Mouse (Mus musculus): ENCODE measurements around the gene Ppm1m. TPM values are rescaled to one million over a fixed set of nuclear protein-coding genes. Genes with fewer than 3 reads are reported as not detected.

Ppm1m gene
- polyA plus RNA-seq, 1 experiment = 20.2 TPM

DNA sequence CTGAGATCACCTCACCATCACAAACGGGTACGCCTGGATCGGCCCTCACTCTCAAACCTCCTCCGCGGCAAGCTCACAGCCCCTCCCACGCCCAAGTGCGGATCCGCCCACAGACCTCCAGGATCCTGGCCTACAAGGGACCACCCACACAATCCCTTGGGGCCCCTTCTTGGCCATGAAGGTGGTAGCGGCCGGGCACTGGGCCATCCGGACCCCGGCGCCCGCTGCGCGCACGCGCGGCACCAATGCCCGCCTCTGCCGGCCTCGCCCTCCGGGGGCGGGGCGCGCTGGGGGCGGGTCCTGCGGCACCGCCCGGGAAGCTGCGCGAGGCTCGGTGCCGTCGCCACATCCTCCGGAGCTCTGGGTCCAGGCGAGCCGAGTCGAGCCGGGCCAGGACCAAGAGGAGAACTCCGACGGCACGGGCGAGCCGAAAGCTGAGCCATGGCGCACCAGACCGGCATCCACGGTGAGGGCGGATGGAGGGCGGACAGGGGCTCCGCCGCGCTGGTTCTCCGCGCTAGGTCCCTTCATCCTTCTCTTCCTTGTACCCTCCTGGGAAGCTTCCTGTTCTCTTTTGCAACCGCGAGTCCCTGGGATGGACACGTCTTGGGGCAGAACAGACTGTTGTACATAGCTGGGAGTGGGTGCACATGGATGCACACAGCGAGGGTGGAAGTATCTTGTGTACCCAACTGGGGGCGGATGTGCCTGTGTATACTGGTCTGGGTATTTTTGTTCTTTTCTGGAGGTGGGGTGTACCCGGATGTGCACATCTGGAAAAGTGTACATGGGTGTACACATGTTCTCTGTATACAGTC, 3.5 kb upstream of the Ppm1m start, which contains the start of gene Twf2:
Twf2 (plus strand) TSS at position 290 of the 818 bp plus-strand sequence.
- H3K27me3 ChIP-seq (ENCODE audit: control insufficient read depth, insufficient read depth, insufficient read length) = no peaks in the 10 kb centered on the region
- TF ChIP-seq POLR2A (IDR thresholded peaks at IDR 0.05; ENCODE audit: insufficient read length, low read depth) = peak; percentile 76
- no peak for TF ChIP-seq REST (IDR thresholded peaks at IDR 0.05; ENCODE audit: insufficient read depth, insufficient read length)
- peak; percentile 37 for TF ChIP-seq POLR2AphosphoS2 (IDR thresholded peaks at IDR 0.05; ENCODE audit: insufficient read length, low read depth)
- no peak for TF ChIP-seq TCF3 (IDR thresholded peaks at IDR 0.05; ENCODE audit: insufficient read length, low read depth)
- no peak for TF ChIP-seq E2F4 (IDR thresholded peaks at IDR 0.05; ENCODE audit: insufficient read depth)
- peaks cover 10% of the 10 kb centered on the region for H3K79me2 ChIP-seq (ENCODE audit: control insufficient read depth, insufficient read depth)
- H3K4me3 ChIP-seq = peak within 1 kb of the TSS; percentile 55
- peak within 1 kb of the TSS; percentile 87 for H3K4me2 ChIP-seq (ENCODE audit: low read depth)
- peak within 1 kb of the TSS; percentile 56 for H3ac ChIP-seq (ENCODE audit: control insufficient read depth, insufficient read length)
- H3K36me3 ChIP-seq (ENCODE audit: control insufficient read depth, insufficient read depth) = no peaks in the 10 kb centered on the region

GRCm38 (mm10) chr9:106201895-106202294, 2.3 kb upstream of the Ppm1m start:
- Histone ChIP-seq H3K36me3 (ENCODE audit: control insufficient read depth, insufficient read depth) (no peaks in the 10 kb centered on the region), H3K4me2 (ENCODE audit: low read depth) (peak overlapping the region; percentile 87), H3K4me3 (peak overlapping the region; percentile 55), H3K27me3 (ENCODE audit: control insufficient read depth, insufficient read depth, insufficient read length) (no peaks in the 10 kb centered on the region), H3K79me2 (ENCODE audit: control insufficient read depth, insufficient read depth) (no peaks in the 10 kb centered on the region), H3ac (ENCODE audit: control insufficient read depth, insufficient read length) (no peak overlapping the region)
- no peak for TF ChIP-seq MYOD1 (IDR thresholded peaks at IDR 0.05; ENCODE audit: control insufficient read depth in 1 of 3, insufficient read length in 2 of 3, low read depth in 2 of 3)
- TF ChIP-seq REST (IDR thresholded peaks at IDR 0.05; ENCODE audit: insufficient read depth, insufficient read length) = no peak
- TF ChIP-seq SRF (IDR thresholded peaks at IDR 0.05; ENCODE audit: control insufficient read depth, insufficient read length, low read depth) = no peak
- TF ChIP-seq CEBPB (IDR thresholded peaks at IDR 0.05; ENCODE audit: insufficient read depth, poor library complexity, severe bottlenecking) = no peak

GRCm38 (mm10) chr9:106198962-106199458, 536 bp downstream of the Ppm1m start:
- TF ChIP-seq POLR2AphosphoS2 (IDR thresholded peaks at IDR 0.05; ENCODE audit: insufficient read length, low read depth) = peak; percentile 18
- TF ChIP-seq USF1 (IDR thresholded peaks at IDR 0.05; ENCODE audit: low read depth) = no peak
- TF ChIP-seq POLR2A (IDR thresholded peaks at IDR 0.05; ENCODE audit: insufficient read length, low read depth) = peak; percentile 72
- peak overlapping the region; percentile 21 for H3K4me3 ChIP-seq
- peak overlapping the region; percentile 63 for H3K4me2 ChIP-seq (ENCODE audit: low read depth)
- no peaks in the 10 kb centered on the region for H3K79me2 ChIP-seq (ENCODE audit: control insufficient read depth, insufficient read depth)
- H3K27me3 ChIP-seq (ENCODE audit: control insufficient read depth, insufficient read depth, insufficient read length) = no peaks in the 10 kb centered on the region
- H3ac ChIP-seq (ENCODE audit: control insufficient read depth, insufficient read length) = peak overlapping the region; percentile 13
- no peaks in the 10 kb centered on the region for H3K36me3 ChIP-seq (ENCODE audit: control insufficient read depth, insufficient read depth)

DNA sequence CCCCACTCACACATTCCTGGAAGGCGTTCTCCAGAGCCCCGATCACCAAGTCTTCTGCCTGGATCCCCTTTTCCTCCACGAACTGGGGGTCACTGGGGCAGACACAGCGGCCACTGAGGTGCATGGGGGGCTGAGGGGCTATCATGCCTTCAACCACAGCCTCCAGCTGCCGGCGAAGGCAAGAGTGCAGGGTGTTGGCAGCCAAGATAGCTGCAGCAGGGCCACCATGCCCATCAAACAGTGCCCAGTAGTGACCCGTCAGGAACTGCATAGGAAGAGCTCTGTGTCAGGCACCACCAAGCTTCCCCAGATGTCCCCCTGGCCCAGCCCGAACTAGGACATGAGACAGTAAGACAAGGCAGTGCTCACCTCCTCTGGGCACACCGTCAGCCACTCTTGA, 1.8 kb downstream of the Ppm1m start:
- H3K36me3 ChIP-seq (ENCODE audit: control insufficient read depth, insufficient read depth) = no peaks in the 10 kb centered on the region
- H3K27me3 ChIP-seq (ENCODE audit: control insufficient read depth, insufficient read depth, insufficient read length) = no peaks in the 10 kb centered on the region
- TF ChIP-seq MYOG (IDR thresholded peaks at IDR 0.05; ENCODE audit: control insufficient read depth in 1 of 3, insufficient read depth in 1 of 3, insufficient read length in 2 of 3, low read depth in 2 of 3) (no peak), MYOD1 (IDR thresholded peaks at IDR 0.05; ENCODE audit: control insufficient read depth in 1 of 3, insufficient read length in 2 of 3, low read depth in 2 of 3) (no peak), TCF12 (IDR thresholded peaks at IDR 0.05; ENCODE audit: insufficient read depth, poor library complexity, severe bottlenecking) (no peak), E2F4 (IDR thresholded peaks at IDR 0.05; ENCODE audit: insufficient read depth) (no peak)
- H3ac ChIP-seq (ENCODE audit: control insufficient read depth, insufficient read length) = no peak overlapping the region
- peak overlapping the region; percentile 21 for H3K4me3 ChIP-seq
- H3K79me2 ChIP-seq (ENCODE audit: control insufficient read depth, insufficient read depth) = no peaks in the 10 kb centered on the region
- no peak overlapping the region for H3K4me2 ChIP-seq (ENCODE audit: low read depth)

- no peaks in the 10 kb centered on the region for H3K36me3 ChIP-seq (ENCODE audit: control insufficient read depth, insufficient read depth)
- no peaks in the 10 kb centered on the region for H3K79me2 ChIP-seq (ENCODE audit: control insufficient read depth, insufficient read depth)
- H3K4me3 ChIP-seq = no peak overlapping the region
- H3K4me2 ChIP-seq (ENCODE audit: low read depth) = no peak overlapping the region
- H3ac ChIP-seq (ENCODE audit: control insufficient read depth, insufficient read length) = no peak overlapping the region
- no peaks in the 10 kb centered on the region for H3K27me3 ChIP-seq (ENCODE audit: control insufficient read depth, insufficient read depth, insufficient read length)
- TF ChIP-seq MYOG (IDR thresholded peaks at IDR 0.05; ENCODE audit: control insufficient read depth in 1 of 3, insufficient read depth in 1 of 3, insufficient read length in 2 of 3, low read depth in 2 of 3) (no peak), TCF12 (IDR thresholded peaks at IDR 0.05; ENCODE audit: insufficient read depth, poor library complexity, severe bottlenecking) (no peak), MAX (IDR thresholded peaks at IDR 0.05; ENCODE audit: low read depth) (no peak), E2F4 (IDR thresholded peaks at IDR 0.05; ENCODE audit: insufficient read depth) (no peak), MYOD1 (IDR thresholded peaks at IDR 0.05; ENCODE audit: control insufficient read depth in 1 of 3, insufficient read length in 2 of 3, low read depth in 2 of 3) (no peak), CEBPB (IDR thresholded peaks at IDR 0.05; ENCODE audit: insufficient read depth, poor library complexity, severe bottlenecking) (no peak), REST (IDR thresholded peaks at IDR 0.05; ENCODE audit: insufficient read depth, insufficient read length) (no peak), POLR2AphosphoS2 (IDR thresholded peaks at IDR 0.05; ENCODE audit: insufficient read length, low read depth) (no peak), SRF (IDR thresholded peaks at IDR 0.05; ENCODE audit: control insufficient read depth, insufficient read length, low read depth) (no peak), USF1 (IDR thresholded peaks at IDR 0.05; ENCODE audit: low read depth) (no peak), POLR2A (IDR thresholded peaks at IDR 0.05; ENCODE audit: insufficient read length, low read depth) (no peak), TCF3 (IDR thresholded peaks at IDR 0.05; ENCODE audit: insufficient read length, low read depth) (no peak)
Observed at GRCm38 (mm10) chr9:106197081-106197713, 2.3 kb downstream of the Ppm1m start.

All from myocyte (in vitro differentiated cells).